Mouse (Mus musculus) subcutaneous adipose tissue, adult 2 months (tissue): ENCODE data around the gene Ptpn1. TPM values are rescaled to one million over a fixed set of nuclear protein-coding genes. Genes with fewer than 3 reads are reported as not detected.

Experiments
- polyA plus RNA-seq: library from polyadenylated mRNA; depleted of rRNA; stranded (reverse); fragments of >200 nt; gene quantifications from 2 replicates; pipeline ENCODE4 v1.2.3, GENCODE M21; 2012; ENCODE audit warnings: low replicate concordance; rRNA removed

Gene Ptpn1
- polyA plus RNA-seq = 31.5 and 49.8 TPM in 2 replicates

DNA sequence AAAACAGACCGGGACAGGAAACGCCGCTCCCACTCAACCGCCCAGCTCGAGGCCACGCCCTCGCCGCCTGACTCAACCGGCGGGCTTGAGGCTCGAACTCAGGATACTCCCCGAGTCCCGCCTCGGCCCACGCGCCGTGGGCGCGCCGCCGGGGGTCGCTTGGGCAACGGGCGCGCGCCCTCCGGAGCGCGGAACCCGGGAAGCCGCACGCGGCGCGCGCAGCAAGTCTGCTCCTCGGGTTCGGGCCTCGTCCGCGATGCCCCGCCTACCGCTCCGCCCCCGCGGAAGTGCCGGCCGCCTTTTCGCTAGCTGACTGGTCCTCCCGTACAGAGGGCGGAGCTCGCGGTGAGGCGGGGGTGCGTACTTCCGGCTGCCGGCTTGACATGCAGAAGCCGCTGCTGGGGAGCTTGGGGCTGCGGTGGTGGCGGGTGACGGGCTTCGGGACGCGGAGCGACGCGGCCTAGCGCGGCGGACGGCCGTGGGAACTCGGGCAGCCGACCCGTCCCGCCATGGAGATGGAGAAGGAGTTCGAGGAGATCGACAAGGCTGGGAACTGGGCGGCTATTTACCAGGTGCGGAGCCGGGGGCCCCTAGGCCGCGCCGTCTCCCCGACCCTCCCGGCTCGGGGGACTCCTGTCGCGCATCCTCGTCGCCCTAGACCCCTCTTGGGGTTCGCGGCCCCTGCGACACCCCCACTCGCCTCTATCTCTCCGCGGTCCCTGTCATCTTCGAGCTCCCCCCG is at the start of gene Ptpn1:
TSS of gene Ptpn1 (plus strand) at position 73 of the 742 bp plus-strand sequence.

DNA sequence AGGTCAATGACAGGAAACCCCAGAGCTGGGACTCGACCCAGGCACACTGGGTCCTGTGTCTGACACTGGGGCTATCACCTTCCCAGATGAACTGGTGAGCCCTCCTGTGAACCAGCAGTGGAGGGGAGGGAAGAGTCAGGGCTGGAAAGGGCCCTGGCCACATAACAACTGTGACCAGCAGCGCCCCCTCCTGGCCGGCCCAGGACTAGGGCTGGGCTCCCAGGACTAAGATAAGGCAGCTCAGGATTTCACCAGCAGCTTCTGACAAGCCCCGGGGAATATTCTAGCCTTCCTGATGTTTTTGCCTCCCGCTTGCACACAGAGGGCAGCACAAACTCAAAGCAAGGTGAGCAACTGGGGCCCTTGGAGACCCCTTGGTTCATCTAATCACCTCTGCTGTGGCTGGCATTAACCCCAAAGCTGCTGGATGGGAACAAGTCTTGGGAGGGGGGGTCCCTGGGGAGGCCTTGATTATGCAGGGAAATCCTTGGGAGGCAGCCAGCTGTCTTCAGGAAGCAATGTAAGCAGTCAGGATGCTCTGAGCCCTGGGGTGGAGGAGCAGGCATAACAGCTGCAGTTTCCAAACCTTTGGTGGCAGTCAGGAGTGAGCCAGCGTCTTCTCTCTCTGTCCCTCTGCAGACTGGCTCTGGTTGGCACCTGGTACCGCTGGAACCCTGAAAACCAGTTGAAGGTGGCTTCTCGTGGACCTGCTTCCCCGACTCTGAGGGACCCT is 78.2 kb downstream of the Ptpn1 start, which contains the start of gene Ripor3:
TSS of gene Ripor3 (minus strand) at position 683 of the 733 bp plus-strand sequence.

Other genes starting within 250 kb of the Ptpn1 start
- 126 and 166 TPM in 2 replicates for gene Cebpb, start 243.1 kb upstream of the Ptpn1 start, polyA plus RNA-seq
- gene Tmem189, start 242.2 kb upstream of the Ptpn1 start, polyA plus RNA-seq = 120 and 173 TPM in 2 replicates
- gene Ripor3, start 78.6 kb downstream of the Ptpn1 start, polyA plus RNA-seq = 5.6 TPM in 2 replicates
- gene Pard6b, start 148.9 kb downstream of the Ptpn1 start, polyA plus RNA-seq = 1.6 and 6.2 TPM in 2 replicates